Mouse (Mus musculus): ENCODE data around the gene Cyp26b1. TPM values are rescaled to one million over a fixed set of nuclear protein-coding genes. Genes with fewer than 3 reads are reported as not detected.

Gene Cyp26b1
- polyA plus RNA-seq (2014; fragmentation: Nextera tagmentation; extraction: Ambion mirVana) = 19.2 and 19.4 TPM in 2 replicates

- DNase-seq (ENCODE audit: low spot score) = peak; percentile 53
- peak within 1 kb of the TSS; percentile 57 for H3K9ac ChIP-seq (ENCODE audit: low read depth, low read length)
- peak within 1 kb of the TSS; percentile 32 for H3K4me3 ChIP-seq (ENCODE audit: low read depth, low read length)
Observed at GRCm38 (mm10) chr6:84593693-84594092, at the start of gene Cyp26b1. Cyp26b1 (minus strand) TSS chr6:84593908.

GRCm38 (mm10) chr6:84641062-84641431 is 47.3 kb upstream of the Cyp26b1 start:
- Histone ChIP-seq H3K27ac (ENCODE audit: low read depth, low read length) (no peak overlapping the region), H3K4me1 (replicated peaks; ENCODE audit: control insufficient read depth, insufficient read depth, low read length) (no peaks in the 10 kb centered on the region), H3K36me3 (ENCODE audit: control insufficient read depth, insufficient read depth, low read length) (no peaks in the 10 kb centered on the region), H3K9me3 (ENCODE audit: control insufficient read depth, low read length) (no peaks in the 10 kb centered on the region), H3K4me2 (replicated peaks; ENCODE audit: low read depth, low read length) (no peak overlapping the region), H3K9ac (ENCODE audit: low read depth, low read length) (no peak overlapping the region), H3K4me3 (ENCODE audit: low read depth, low read length) (no peak overlapping the region), H3K27me3 (ENCODE audit: control insufficient read depth, insufficient read depth, low read length) (no peaks in the 10 kb centered on the region)
- WGBS = 79% methylated on average over 4 of the region's 4 CpGs
- ATAC-seq (ENCODE audit: low FRiP score) = no peak
- no peak for DNase-seq (ENCODE audit: low spot score)

More at GRCm38 (mm10) chr6:84593693-84594092, at the start of gene Cyp26b1:
- 69% methylated on average over 10 of the region's 10 CpGs for WGBS
- Histone ChIP-seq H3K4me2 (replicated peaks; ENCODE audit: low read depth, low read length) (peak within 1 kb of the TSS; percentile 8), H3K27ac (ENCODE audit: low read depth, low read length) (peak within 1 kb of the TSS; percentile 75), H3K36me3 (ENCODE audit: control insufficient read depth, insufficient read depth, low read length) (no peaks in the 10 kb centered on the region), H3K27me3 (ENCODE audit: control insufficient read depth, insufficient read depth, low read length) (peaks cover 14% of the 10 kb centered on the region), H3K4me1 (replicated peaks; ENCODE audit: control insufficient read depth, insufficient read depth, low read length) (no peaks in the 10 kb centered on the region; the same call in 1 of the 2 replicates), H3K9me3 (ENCODE audit: control insufficient read depth, low read length) (no peaks in the 10 kb centered on the region)
- ATAC-seq (ENCODE audit: low FRiP score) = peak; percentile 39; the same call in 1 of the 2 replicates

GRCm38 (mm10) chr6:84640324-84641061 is 46.8 kb upstream of the Cyp26b1 start:
- DNase-seq (ENCODE audit: low spot score) = no peak
- Histone ChIP-seq H3K4me1 (replicated peaks; ENCODE audit: control insufficient read depth, insufficient read depth, low read length) (no peaks in the 10 kb centered on the region), H3K9ac (ENCODE audit: low read depth, low read length) (no peak overlapping the region), H3K36me3 (ENCODE audit: control insufficient read depth, insufficient read depth, low read length) (no peaks in the 10 kb centered on the region), H3K4me2 (replicated peaks; ENCODE audit: low read depth, low read length) (no peak overlapping the region), H3K27ac (ENCODE audit: low read depth, low read length) (no peak overlapping the region), H3K9me3 (ENCODE audit: control insufficient read depth, low read length) (no peaks in the 10 kb centered on the region), H3K4me3 (ENCODE audit: low read depth, low read length) (no peak overlapping the region), H3K27me3 (ENCODE audit: control insufficient read depth, insufficient read depth, low read length) (no peaks in the 10 kb centered on the region)
- WGBS = 65% methylated on average over 9 of the region's 9 CpGs
- ATAC-seq (ENCODE audit: low FRiP score) = no peak

- Histone ChIP-seq H3K27ac (ENCODE audit: low read depth, low read length) (no peak overlapping the region), H3K4me3 (ENCODE audit: low read depth, low read length) (no peak overlapping the region), H3K9me3 (ENCODE audit: control insufficient read depth, low read length) (no peaks in the 10 kb centered on the region), H3K9ac (ENCODE audit: low read depth, low read length) (no peak overlapping the region), H3K36me3 (ENCODE audit: control insufficient read depth, insufficient read depth, low read length) (no peaks in the 10 kb centered on the region), H3K4me2 (replicated peaks; ENCODE audit: low read depth, low read length) (no peak overlapping the region), H3K27me3 (ENCODE audit: control insufficient read depth, insufficient read depth, low read length) (no peaks in the 10 kb centered on the region), H3K4me1 (replicated peaks; ENCODE audit: control insufficient read depth, insufficient read depth, low read length) (no peaks in the 10 kb centered on the region)
- no peak for ATAC-seq (ENCODE audit: low FRiP score)
- DNase-seq (ENCODE audit: low spot score) = no peak
Observed at GRCm38 (mm10) chr6:84638206-84638605, 44.5 kb upstream of the Cyp26b1 start.

- H3K9me3 ChIP-seq (ENCODE audit: control insufficient read depth, low read length) = no peaks in the 10 kb centered on the region
- no peak overlapping the region for H3K27ac ChIP-seq (ENCODE audit: low read depth, low read length)
- no peak for ATAC-seq (ENCODE audit: low FRiP score)
- WGBS = 88% methylated on average over 2 of the region's 2 CpGs
- H3K27me3 ChIP-seq (ENCODE audit: control insufficient read depth, insufficient read depth, low read length) = no peaks in the 10 kb centered on the region
- no peaks in the 10 kb centered on the region for H3K36me3 ChIP-seq (ENCODE audit: control insufficient read depth, insufficient read depth, low read length)
- H3K9ac ChIP-seq (ENCODE audit: low read depth, low read length) = no peak overlapping the region
- no peak for DNase-seq (ENCODE audit: low spot score)
- H3K4me1 ChIP-seq (replicated peaks; ENCODE audit: control insufficient read depth, insufficient read depth, low read length) = no peaks in the 10 kb centered on the region
- H3K4me3 ChIP-seq (ENCODE audit: low read depth, low read length) = no peak overlapping the region
- no peak overlapping the region for H3K4me2 ChIP-seq (replicated peaks; ENCODE audit: low read depth, low read length)
Observed at GRCm38 (mm10) chr6:84631588-84631987, 37.9 kb upstream of the Cyp26b1 start.

- H3K4me3 ChIP-seq (ENCODE audit: low read depth, low read length) = no peak overlapping the region
- H3K9me3 ChIP-seq (ENCODE audit: control insufficient read depth, low read length) = no peaks in the 10 kb centered on the region
- no peaks in the 10 kb centered on the region for H3K4me1 ChIP-seq (replicated peaks; ENCODE audit: control insufficient read depth, insufficient read depth, low read length)
- H3K27me3 ChIP-seq (ENCODE audit: control insufficient read depth, insufficient read depth, low read length) = no peaks in the 10 kb centered on the region
- no peak overlapping the region for H3K4me2 ChIP-seq (replicated peaks; ENCODE audit: low read depth, low read length)
- no peak overlapping the region for H3K9ac ChIP-seq (ENCODE audit: low read depth, low read length)
- DNase-seq (ENCODE audit: low spot score) = no peak
- no peak overlapping the region for H3K27ac ChIP-seq (ENCODE audit: low read depth, low read length)
- H3K36me3 ChIP-seq (ENCODE audit: control insufficient read depth, insufficient read depth, low read length) = no peaks in the 10 kb centered on the region
- 14% methylated on average over 1 of the region's 1 CpGs for WGBS
- no peak for ATAC-seq (ENCODE audit: low FRiP score)
Observed at GRCm38 (mm10) chr6:84630276-84630675, 36.6 kb upstream of the Cyp26b1 start.

GRCm38 (mm10) chr6:84628831-84629230 is 35.1 kb upstream of the Cyp26b1 start:
- H3K9me3 ChIP-seq (ENCODE audit: control insufficient read depth, low read length) = no peaks in the 10 kb centered on the region
- no peaks in the 10 kb centered on the region for H3K4me1 ChIP-seq (replicated peaks; ENCODE audit: control insufficient read depth, insufficient read depth, low read length)
- no peak overlapping the region for H3K4me3 ChIP-seq (ENCODE audit: low read depth, low read length)
- no peak overlapping the region for H3K4me2 ChIP-seq (replicated peaks; ENCODE audit: low read depth, low read length)
- no peaks in the 10 kb centered on the region for H3K27me3 ChIP-seq (ENCODE audit: control insufficient read depth, insufficient read depth, low read length)
- H3K27ac ChIP-seq (ENCODE audit: low read depth, low read length) = no peak overlapping the region
- ATAC-seq (ENCODE audit: low FRiP score) (no peak), DNase-seq (ENCODE audit: low spot score) (no peak)
- H3K36me3 ChIP-seq (ENCODE audit: control insufficient read depth, insufficient read depth, low read length) = no peaks in the 10 kb centered on the region
- 84% methylated on average over 5 of the region's 5 CpGs for WGBS
- no peak overlapping the region for H3K9ac ChIP-seq (ENCODE audit: low read depth, low read length)

GRCm38 (mm10) chr6:84626398-84626797 is 32.7 kb upstream of the Cyp26b1 start:
- ATAC-seq (ENCODE audit: low FRiP score) = no peak
- DNase-seq (ENCODE audit: low spot score) = no peak
- Histone ChIP-seq H3K27me3 (ENCODE audit: control insufficient read depth, insufficient read depth, low read length) (no peaks in the 10 kb centered on the region), H3K36me3 (ENCODE audit: control insufficient read depth, insufficient read depth, low read length) (no peaks in the 10 kb centered on the region), H3K27ac (ENCODE audit: low read depth, low read length) (no peak overlapping the region), H3K4me3 (ENCODE audit: low read depth, low read length) (no peak overlapping the region), H3K4me2 (replicated peaks; ENCODE audit: low read depth, low read length) (no peak overlapping the region), H3K4me1 (replicated peaks; ENCODE audit: control insufficient read depth, insufficient read depth, low read length) (no peaks in the 10 kb centered on the region), H3K9me3 (ENCODE audit: control insufficient read depth, low read length) (no peaks in the 10 kb centered on the region), H3K9ac (ENCODE audit: low read depth, low read length) (no peak overlapping the region)
- 95% methylated on average over 2 of the region's 2 CpGs for WGBS

- WGBS = 87% methylated on average over 6 of the region's 6 CpGs
- Histone ChIP-seq H3K4me1 (replicated peaks; ENCODE audit: control insufficient read depth, insufficient read depth, low read length) (no peaks in the 10 kb centered on the region), H3K4me3 (ENCODE audit: low read depth, low read length) (no peak overlapping the region), H3K27me3 (ENCODE audit: control insufficient read depth, insufficient read depth, low read length) (no peaks in the 10 kb centered on the region), H3K27ac (ENCODE audit: low read depth, low read length) (no peak overlapping the region), H3K4me2 (replicated peaks; ENCODE audit: low read depth, low read length) (no peak overlapping the region), H3K36me3 (ENCODE audit: control insufficient read depth, insufficient read depth, low read length) (no peaks in the 10 kb centered on the region), H3K9ac (ENCODE audit: low read depth, low read length) (no peak overlapping the region), H3K9me3 (ENCODE audit: control insufficient read depth, low read length) (no peaks in the 10 kb centered on the region)
- no peak for DNase-seq (ENCODE audit: low spot score)
- no peak for ATAC-seq (ENCODE audit: low FRiP score)
Observed at GRCm38 (mm10) chr6:84619166-84619565, 25.5 kb upstream of the Cyp26b1 start.
